Mouse (Mus musculus) adrenal gland, postnatal 14 days (tissue): ENCODE results near the gene Fzr1. TPM values are rescaled to one million over a fixed set of nuclear protein-coding genes. Genes with fewer than 3 reads are reported as not detected.

Experiments used
- DNase-seq: peaks from one replicate; pipeline ENCODE4 v3.0.0; 2021; ENCODE audit warnings: mixed read lengths
- long read RNA-seq, 2 experiments: library from polyadenylated mRNA; stranded (forward); transcript quantifications; one replicate each; pipeline ENCODE4 v2.0.0; 2021
- total RNA-seq: library from RNA; stranded (reverse); gene quantifications from 2 replicates; pipeline ENCODE4 v1.2.3, GENCODE M21; 2021

Gene Fzr1
- total RNA-seq: 40.5 and 43.3 TPM in 2 replicates
- long read RNA-seq, experiment 1, transcript Fzr1-205 (14 exons, 3,057 nt): major isoform, 101 of 134 reads
- long read RNA-seq, experiment 1, partial matches to known transcripts: 11 of 134 reads
- long read RNA-seq, experiment 1, other reads (novel, unspliced or antisense): 21 of 134 reads
- long read RNA-seq, experiment 2, transcript Fzr1-205 (14 exons, 3,057 nt): major isoform, 55 of 81 reads
- long read RNA-seq, experiment 2, partial matches to known transcripts: 8 of 81 reads
- long read RNA-seq, experiment 2, other reads (novel, unspliced or antisense): 18 of 81 reads

DNA sequence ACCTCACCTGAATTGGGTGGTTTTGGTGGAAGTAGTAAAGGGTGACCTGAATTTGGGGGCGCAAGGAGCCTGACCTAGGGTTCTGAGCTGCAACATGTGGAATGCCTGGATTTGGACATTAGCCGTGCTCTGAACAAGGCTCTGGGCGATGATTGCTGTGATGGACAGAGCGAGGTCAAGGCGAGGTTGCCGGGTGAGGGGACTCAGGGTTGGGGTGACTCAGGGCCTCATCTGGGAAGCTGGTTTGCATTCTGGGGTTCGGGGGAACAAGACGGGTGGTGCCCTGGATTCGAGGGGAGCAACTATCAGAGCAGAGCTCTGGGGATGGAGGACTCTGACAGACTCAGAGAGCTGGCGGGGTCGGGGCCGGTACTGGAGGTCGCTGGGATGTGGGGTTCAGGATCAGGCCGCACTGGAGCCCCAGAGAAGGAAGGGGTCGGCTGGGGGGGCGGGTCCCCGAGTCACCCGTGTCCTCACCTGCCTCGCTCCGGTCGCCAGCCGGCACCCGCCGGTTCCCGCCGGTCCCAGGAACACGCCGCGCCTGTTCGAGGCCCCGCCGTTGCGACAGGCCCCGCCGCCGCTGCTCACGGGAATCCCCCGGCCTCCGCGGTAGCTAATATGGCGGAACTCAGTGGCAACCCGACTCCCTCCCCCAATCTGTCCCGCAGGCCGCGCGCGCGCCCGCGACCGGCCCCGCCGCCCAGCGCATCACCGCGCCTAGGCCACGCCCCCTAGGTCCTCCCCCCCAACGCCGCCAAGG, at the start of gene Fzr1:
TSS of gene Fzr1 (minus strand) at position 724 of the 760 bp plus-strand sequence.
- DNase-seq: peak; percentile 65

GRCm38 (mm10) chr10:81427804-81428506, 49.6 kb upstream of the Fzr1 start:
- peak; percentile 6 for DNase-seq

DNA sequence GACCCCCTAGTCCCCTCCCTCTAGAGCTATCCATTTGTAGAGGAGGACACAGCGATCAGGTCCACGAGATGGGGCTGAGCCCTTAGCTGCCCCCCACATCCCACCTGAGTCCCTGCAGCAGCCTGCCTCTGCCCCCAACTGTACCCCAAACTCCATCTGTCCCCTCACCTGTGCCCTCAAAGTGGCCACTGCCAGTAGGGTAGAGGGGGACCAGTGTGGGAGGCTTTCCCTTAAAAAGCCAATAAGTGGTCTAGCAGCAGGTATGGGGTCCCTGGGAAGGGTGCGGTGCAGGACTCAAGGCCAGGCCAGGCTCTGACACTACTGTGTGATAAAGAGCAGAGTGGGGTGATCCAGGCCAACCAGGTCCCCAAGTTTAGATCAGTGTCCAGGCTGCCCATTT, 49.0 kb upstream of the Fzr1 start:
- DNase-seq: no peak

GRCm38 (mm10) chr10:81426897-81427296, 48.6 kb upstream of the Fzr1 start:
- peak; percentile 88 for DNase-seq

DNA sequence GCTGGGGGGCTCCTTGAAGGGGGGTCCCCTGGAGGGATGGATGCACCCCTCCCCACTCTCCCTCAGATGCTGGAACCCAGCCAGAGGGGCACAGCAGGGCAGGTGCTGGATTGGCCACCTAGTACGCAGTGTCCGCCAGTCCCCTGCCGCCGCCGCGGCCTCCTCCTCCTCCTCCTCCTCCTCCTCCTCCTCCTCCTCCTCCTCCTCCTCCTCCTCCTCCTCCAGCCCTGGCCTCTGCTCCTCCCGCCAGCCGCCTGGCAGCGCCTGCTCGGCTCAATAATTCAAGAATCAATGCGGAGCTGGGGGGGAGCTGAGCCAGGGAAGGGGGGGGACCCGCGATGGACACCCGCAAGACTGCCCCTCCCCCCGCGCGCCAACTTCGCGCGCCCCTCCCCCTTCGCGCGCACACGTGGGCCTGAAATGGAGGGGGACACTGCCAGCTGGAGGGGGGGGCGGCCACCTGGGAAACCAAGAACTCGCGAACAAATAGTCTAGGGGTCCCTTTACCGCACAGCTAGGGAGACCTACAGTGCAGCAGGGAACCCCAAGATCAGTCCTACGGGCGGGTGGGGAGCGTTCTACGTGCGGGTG, 47.9 kb upstream of the Fzr1 start:
- DNase-seq: peak; percentile 55

- DNase-seq: peak; percentile 74
Observed at GRCm38 (mm10) chr10:81425236-81425850, 47.0 kb upstream of the Fzr1 start.

DNA sequence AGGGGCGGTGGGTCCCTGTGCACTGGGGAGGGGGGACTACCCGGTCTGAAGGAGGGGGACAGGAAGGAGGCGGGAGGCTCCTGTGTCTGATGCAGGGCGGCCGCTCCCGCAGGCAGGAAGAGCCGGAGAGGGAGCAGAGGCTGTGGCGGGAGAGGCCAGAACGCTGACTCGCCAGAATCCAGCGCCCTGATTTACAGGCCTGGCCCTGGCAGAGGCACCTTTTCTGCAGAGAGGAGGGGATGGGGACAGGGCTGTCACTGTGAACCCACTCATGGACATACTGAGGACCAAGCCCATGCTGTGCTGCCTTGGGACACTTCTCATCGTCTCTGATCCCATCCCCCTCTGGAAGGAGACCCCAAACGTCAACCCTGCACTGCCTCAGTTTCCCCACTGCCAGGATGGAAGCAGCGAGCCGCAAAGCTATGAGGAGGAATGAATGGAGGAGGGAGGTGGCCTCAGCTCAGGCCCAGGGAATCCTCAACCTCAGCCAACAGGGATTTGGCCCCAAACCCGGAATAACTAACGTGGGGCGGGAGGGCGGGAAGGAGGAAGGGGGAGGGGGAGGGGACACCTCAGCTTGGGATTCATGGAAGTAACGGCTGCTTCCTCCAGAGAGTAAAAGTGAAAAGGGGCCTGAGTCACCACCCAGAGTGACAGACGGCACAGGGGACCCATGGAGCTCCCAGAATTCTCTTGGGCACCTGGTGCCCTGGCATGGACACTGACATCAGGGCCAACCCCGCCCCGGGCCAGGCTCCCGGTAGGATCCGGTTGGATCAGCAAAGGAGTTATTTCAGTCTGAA, 46.1 kb upstream of the Fzr1 start:
- DNase-seq: peak; percentile 89

DNA sequence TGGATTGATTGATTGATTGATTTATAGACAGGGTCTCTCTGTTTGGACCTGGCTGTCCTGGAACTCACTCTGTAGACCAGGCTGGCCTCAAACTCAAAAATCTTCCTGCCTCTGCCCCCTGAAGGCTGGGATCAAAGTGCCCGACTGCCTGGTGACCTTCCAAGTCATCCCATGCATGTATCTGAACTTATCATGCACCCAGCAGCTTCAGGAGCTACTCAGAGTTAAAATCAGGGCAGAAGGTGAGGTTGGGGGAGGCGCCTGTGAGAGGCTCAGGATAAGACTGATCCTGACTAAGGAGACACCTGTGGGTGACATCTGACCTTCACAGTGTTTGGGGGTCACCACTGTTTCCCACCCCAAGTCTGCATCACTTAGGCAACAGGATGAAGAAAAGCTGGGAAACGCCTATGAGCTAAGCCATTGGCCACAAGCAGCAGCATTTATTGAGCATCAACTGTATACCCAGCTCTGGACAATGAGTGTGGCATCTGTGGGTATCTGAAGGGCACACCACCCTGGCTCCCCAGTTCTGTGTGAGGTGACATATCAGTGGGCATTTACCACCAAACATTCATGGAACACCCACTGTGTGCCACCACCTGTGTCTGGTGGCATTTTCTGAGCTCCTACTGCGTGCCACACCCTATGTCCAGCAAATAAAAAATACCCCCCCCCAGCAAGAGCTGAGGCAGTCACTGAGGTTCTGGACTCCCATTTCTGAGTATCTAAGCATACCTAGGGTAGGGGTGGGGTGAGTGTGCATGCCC, 45.3 kb upstream of the Fzr1 start:
- DNase-seq: peak; percentile 4

DNA sequence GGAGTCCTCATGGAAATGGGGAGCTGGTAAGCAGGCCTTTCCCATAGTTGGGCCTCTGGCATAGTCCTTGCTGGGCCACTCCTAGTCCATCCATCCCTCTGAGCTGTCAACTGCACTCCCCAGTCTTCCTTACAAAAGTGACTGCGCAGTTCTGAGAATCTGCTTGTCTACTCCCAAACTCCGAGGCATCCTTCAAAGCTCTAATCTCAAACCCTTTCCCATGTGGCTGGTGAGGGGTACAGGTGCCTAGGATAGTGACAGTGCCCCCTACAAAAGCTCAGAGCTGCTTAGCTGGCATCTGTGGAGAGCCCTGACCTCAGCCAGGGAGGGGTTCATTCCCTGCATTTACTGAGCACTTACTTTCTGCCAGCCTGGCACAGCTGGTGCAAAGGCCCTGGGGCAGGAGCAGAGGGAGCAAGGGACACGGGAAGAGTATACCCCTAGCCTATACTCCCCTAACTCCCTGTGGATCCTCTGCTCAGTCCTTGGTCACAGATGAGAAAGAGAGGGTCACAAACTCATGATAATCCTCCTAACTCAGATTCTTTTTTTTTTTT, 44.4 kb upstream of the Fzr1 start:
- DNase-seq: peak; percentile 6

GRCm38 (mm10) chr10:81422191-81422590, 43.9 kb upstream of the Fzr1 start:
- peak; percentile 28 for DNase-seq

DNA sequence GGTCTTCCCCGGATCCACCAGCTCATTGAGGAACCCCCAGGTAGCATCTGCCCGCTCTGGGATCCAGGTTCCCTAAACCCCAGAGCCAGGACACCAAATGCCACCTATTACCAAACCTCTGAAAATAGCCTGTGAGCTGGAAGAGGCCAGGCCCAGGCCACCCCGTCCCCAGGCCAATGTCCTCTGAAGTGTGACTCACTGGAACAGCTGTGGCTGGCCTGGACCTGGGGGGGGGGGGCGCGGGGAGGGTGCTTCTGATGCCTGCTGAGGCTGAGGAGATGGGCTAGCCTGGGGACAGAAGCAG, 43.4 kb upstream of the Fzr1 start:
- DNase-seq: peak; percentile 73

DNA sequence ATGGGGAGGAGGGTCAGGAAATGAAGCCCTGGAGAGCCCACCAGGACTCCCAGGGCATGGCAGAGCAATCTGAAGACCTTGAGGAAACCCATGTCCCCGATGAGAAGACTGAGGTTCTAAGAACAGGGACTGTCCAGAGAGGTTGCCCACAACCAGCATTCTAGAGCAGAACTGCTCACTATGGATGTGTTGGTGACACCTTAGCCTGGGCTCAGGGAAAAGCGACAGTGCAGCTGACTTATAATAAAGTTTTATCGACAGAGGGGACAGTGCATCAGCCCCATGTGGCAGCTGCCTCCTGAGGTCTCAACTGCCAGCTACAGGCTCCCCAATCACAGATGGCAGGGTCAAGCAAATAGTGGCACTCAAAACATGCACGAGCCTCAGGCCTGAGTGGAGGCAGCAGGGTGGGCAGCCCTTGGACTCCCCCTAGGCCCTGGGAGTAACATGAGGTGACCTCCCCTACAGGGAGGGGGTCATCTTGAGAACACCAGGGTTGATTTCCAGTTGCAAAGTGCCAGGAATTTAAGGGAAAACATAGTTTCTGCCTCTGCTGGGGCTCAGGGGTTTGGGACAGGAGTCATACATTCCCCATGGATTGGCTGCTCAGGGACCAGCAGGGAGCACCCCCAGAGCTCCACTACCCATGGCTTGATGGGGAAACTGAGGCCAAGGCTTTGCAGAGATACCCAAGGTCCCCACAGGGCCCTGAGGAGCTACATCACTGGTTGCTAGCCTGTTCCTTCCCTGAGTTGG, 42.9 kb upstream of the Fzr1 start:
- DNase-seq: no peak

- peak; percentile 80 for DNase-seq
Observed at GRCm38 (mm10) chr10:81420191-81420767, 42.0 kb upstream of the Fzr1 start.

GRCm38 (mm10) chr10:81419111-81419928, 41.0 kb upstream of the Fzr1 start:
- peak; percentile 17 for DNase-seq

DNA sequence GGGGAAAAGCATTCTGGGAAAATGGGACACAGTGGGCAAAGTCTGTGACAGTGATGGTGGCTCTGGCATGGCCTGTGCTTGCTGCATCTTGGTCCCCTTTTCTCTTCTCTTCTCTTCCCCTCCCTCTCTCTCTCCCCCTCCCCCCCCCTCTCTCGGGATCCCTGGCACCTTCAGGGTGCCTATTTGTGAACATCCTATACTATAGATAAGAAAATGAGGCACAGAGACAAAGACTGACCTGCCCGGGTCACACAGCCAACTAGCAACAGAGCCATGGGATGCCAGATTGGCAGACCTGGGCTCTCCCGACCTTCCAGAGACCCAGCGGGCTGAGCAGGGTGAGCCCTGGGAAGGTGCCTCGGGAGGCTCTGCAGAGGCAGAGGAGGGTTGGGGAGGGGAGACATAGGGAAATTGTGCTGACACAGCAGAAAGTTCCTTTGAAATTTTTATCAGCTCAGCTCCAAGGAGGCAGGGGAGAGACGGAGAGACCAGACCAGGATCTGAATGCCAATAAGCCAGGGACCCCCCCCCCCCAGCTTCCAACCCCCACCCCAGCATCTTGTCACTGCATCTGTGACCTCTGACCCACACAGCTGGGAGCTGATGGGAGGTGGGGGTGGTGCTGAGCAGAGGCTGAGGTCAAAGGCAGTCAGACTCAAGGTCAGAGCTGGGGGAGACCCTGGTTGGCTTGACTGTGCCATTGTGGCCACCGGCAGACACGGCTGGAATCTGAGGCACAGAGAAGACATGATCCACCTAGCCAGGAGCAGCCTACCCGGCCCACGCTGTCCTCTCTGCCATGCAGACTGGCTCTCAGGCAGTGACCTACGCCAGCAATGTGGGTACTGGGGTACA, 40.1 kb upstream of the Fzr1 start:
- peak; percentile 13 for DNase-seq

- peak; percentile 6 for DNase-seq
Observed at GRCm38 (mm10) chr10:81417227-81418215, 39.2 kb upstream of the Fzr1 start.
